Mouse (Mus musculus): ENCODE results near the gene Fryl.

Gene Fryl

GRCm38 (mm10) chr5:73153802-73154465, 102.5 kb downstream of the Fryl start:
- DNase-seq, result no peak

- no peak for DNase-seq
Measured at GRCm38 (mm10) chr5:73152206-73152605, 104.2 kb downstream of the Fryl start.

GRCm38 (mm10) chr5:73150877-73151445, 105.5 kb downstream of the Fryl start:
- no peak for DNase-seq

- DNase-seq, result peak in 1 of 2 experiments; percentile 15
Measured at GRCm38 (mm10) chr5:73144987-73145386, 111.4 kb downstream of the Fryl start.

DNA sequence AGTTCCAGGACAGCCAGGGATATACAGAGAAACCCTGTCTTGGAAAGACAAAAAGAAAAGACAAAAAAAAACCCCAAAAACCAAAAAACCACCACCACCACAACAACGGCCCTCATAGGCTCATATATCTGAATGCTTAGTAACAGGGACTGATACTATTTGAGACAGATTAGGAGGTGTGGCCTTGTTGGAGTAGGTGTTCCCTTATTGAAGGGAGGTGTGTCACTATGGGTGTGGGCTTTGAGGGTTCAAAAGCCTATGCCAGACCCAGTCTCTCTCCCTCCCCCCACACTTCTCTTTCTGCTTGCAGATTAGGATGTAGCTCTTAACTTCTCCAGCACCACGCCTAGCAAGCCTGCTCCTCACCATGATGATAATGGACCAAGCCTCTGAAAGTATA, 114.7 kb downstream of the Fryl start:
- DNase-seq, result no peak

DNA sequence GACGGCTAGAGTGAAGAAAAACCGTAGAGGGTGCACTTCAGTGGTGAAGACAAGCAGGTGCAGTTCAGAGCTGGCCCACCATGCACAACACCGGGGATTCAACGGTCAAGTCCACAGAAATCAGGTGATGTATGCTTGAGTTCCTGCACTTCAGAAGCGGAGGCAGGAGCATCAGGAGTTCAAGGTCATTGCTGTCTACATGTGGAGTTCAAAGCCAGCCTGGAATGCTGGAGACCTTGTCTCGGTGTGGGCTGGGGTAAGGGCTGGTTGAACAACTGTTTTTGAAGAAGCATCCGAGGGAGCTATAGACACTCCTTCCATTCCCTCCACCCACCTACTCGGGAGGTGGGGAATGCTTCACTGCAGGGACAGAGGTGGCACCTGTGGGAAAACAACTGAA, 115.3 kb downstream of the Fryl start:
- no peak for DNase-seq

GRCm38 (mm10) chr5:73137561-73137960, 118.9 kb downstream of the Fryl start:
- no peak for DNase-seq

- no peak for DNase-seq
Measured at GRCm38 (mm10) chr5:73135959-73136358, 120.5 kb downstream of the Fryl start.

GRCm38 (mm10) chr5:73135131-73135530, 121.3 kb downstream of the Fryl start:
- DNase-seq, result no peak

DNA sequence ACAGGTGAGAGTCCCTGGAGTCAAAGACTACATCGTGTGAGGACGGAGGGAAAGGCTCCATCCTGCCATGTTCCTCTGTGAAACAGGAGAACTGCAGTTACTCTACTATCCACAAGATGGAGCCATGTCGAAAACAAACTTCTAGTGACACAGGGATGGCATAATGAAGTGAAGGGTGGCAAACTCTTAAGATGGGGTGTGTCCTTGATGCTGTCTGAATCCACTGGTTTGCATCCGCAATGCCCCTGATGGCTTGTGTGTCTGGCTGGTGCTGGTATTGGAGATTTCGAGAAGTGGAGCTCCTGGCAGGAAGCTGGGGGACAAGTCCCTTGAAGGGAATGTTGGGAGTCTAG, 122.6 kb downstream of the Fryl start:
- DNase-seq, result peak; percentile 67 to 71

GRCm38 (mm10) chr5:73132998-73133832, 123.2 kb downstream of the Fryl start:
- DNase-seq, result no peak

DNA sequence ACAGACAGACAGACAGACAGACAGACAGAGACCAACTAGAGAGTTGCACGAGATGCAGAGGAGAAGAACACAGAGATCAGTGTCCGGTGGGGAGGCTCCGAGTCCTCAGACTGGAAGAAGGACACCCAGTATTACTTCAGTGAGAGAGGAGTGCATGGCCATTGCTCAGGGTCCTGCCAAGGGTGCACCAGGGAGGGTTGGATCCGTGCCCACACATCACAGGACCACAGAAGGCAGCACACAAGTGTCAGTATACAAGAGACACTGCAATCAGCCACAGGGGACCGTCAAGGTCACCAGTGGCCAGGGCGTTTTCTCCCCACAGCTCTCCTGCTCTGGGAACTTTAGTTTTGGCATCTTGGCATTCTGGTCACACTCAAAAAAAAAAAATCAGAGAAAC, 125.4 kb downstream of the Fryl start:
- no peak for DNase-seq

DNA sequence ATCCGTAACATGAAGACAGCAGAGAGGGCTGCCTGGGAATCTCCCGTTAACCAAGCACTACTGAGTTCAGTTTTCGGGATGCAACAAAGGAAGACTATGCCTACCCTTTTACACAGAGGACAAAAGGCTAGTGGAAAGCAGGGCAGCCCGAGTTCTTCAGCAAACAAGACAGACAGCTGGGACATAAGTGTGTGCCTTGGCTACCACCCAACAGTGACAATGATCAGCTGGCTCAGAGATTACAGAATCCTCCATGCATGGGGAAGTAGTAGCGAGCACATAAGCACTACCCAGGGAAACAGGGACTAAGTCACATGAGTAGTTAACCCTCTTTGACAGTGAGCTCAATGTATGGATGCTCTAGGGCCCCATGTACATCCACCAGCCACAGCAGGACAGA, 126.5 kb downstream of the Fryl start:
- no peak for DNase-seq

DNA sequence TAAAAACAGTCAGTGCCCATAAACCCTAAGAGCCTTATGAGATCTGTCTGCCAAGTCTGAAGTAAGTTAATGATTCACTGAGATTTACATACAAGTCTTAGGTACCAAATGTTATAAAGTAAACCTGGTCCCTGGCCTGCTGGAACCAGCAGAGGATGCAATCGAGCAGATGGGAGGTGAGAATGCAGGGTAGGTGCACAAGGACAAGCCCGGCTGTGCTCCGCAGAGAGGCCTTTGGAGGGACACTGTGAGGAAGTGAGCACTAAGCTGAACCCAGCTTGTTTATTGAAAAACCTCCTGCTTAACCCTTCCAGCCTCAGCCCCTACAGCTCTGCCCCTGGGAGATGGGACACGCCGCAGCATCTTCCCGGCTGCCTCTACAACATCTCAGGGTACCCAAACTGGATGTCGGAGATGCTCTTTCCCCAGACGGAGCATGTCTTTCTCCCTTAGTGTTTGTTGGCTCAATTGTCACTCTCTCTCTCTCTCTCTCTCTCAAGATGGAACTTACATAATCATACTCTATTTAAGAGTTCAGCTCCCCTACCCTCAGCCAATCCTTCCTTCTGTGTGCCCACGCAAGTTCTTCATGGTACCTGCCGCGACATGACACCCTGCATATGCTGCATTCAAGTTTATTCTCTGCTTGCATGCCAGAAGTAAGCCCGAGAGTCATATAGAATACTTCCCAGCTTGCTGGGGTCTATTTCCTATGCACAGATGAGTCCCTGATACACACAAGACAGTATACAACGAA, 136.3 kb downstream of the Fryl start:
- DNase-seq, result no peak

DNA sequence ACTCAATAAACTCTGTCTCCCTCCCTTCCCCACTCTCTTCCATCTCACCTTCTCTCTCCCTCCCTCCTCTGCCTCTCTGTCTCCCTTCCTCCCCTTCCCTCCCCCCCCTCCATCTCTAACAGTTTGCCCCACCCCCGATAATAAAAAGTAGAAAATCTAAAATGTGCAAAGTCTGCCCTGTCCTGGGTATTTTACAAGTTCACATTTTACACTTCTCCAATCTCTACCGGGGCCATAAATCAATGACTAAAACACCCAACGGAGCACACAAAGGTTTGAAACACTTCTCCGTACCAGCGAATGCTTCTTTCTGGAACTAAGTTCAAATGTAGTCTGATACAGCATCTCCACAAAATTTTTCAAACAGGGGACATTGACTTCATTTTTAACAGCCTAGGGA, 136.9 kb downstream of the Fryl start:
- DNase-seq, result no peak

- DNase-seq, result no peak
Measured at GRCm38 (mm10) chr5:73118786-73119185, 137.6 kb downstream of the Fryl start.

DNA sequence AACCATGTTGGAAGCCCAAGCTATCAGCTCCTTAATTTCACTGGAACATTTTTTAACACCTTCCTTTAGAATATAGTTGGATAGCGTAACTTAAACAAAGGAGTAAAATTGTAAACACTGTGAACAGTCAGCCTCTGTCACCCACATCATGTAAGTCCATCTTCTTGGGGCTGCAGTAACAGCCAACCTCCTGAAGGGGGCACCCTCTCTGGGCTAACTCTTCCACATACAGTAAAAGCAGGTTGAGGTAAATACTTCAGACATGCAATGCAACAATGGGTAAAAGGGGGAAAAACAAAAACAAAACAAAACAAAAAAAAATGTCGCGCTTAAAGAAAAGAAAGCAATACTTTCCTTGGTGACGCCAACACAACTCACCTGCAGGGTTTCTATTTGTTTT, 141.5 kb downstream of the Fryl start:
- DNase-seq, result peak; percentile 61 to 65

- no peak for DNase-seq
Measured at GRCm38 (mm10) chr5:73112331-73112730, 144.1 kb downstream of the Fryl start.

DNA sequence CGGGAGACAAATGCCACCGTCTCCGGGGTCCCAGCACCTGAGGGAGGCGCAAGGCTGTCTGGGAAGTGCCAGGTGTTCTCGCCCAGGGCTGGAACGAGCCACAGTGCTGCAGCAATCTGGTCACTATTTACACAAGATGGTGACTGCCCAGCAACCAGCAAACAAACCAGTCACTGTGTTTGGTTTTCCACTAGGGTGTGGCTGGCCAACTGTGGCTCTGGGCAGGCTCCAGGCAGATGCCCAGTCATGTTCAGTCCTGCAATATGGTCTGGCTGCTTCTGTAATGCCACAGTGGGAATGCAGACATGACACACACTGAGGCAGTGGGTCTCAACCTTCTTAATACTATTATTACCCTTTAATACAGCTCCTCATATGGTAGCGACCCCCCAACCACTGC, 152.8 kb downstream of the Fryl start:
- no peak for DNase-seq

GRCm38 (mm10) chr5:73102342-73102989, 154.0 kb downstream of the Fryl start:
- DNase-seq, result no peak

DNA sequence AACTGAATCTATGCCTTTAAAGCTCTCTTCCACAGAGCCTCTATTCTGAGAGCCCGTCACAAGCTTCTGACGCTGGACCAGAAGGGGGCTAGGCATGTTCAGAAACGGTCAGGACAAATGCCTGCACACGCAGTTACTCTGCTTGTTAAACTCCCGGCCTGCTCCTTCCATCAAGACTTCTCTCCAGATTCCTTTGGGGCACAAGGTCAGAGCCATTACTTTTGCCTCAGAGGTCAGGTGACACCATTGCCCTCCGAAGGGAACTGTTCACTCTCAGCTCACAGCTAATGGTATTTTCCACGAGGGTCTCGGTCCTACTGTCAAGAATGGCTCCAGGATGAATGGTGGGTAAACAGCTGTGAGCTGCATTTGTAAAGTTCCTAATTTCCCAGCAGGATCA, 164.2 kb downstream of the Fryl start:
- DNase-seq, result no peak

DNA sequence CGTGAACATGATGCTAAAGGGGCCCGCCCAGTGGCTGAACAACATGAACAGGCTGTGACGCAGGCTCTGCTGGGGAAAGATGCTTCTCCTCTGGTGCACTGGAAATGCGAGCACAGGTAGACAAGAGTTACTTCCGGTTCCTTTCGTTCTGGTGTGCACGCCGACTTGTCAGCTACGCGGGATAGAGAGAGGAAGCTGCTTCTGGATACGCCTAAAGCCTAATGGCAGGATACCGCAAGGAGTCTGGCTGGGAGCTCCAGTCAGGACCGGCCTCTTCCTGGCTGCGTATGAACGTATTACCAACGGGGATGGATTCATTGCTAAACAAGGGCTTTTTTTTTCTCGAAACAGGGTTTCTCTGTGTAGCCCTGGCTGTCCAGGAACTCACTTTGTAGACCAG, 167.3 kb downstream of the Fryl start:
- DNase-seq, result no peak

- no peak for DNase-seq
Measured at GRCm38 (mm10) chr5:73081496-73081895, 174.9 kb downstream of the Fryl start.
